Mouse (Mus musculus): ENCODE results near the gene Zbtb6. TPM values are rescaled to one million over a fixed set of nuclear protein-coding genes. Genes with fewer than 3 reads are reported as not detected.

Gene Zbtb6
- 0.14 and 0.28 TPM in 2 replicates for polyA plus RNA-seq (2012; rRNA removed)

GRCm38 (mm10) chr2:37442611-37443591 lies at the start of gene Zbtb6, which contains the start of the genes Zbtb26 and Rabgap1:
TSS of gene Zbtb6 (minus strand) at chr2:37443171.
TSS of gene Zbtb26 (minus strand) at chr2:37443135.
TSS of gene Rabgap1 (plus strand) at chr2:37443279.

GRCm38 (mm10) chr2:37422306-37423304 lies 20.4 kb downstream of the Zbtb6 start, which contains the start of gene Rc3h2:
TSS of gene Rc3h2 (minus strand) at chr2:37422903.

Other genes starting within 250 kb of the Zbtb6 start
- gene Olfr366, start 231.6 kb downstream of the Zbtb6 start, polyA plus RNA-seq (2012; rRNA removed): not detected in 2 replicates
- not detected in 2 replicates for gene Olfr368, start 116.7 kb downstream of the Zbtb6 start, polyA plus RNA-seq (2012; rRNA removed)
- gene Pdcl, start 83.8 kb downstream of the Zbtb6 start, polyA plus RNA-seq (2012; rRNA removed): 0.95 and 1.9 TPM in 2 replicates
- 0.81 and 1.3 TPM in 2 replicates for gene Rc3h2, start 20.3 kb downstream of the Zbtb6 start, polyA plus RNA-seq (2012; rRNA removed)
- 0.11 and 0.15 TPM in 2 replicates for gene Zbtb26, start within 50 bp of the Zbtb6 start, polyA plus RNA-seq (2012; rRNA removed)
- 1.2 and 1.8 TPM in 2 replicates for gene Rabgap1, start 108 bp upstream of the Zbtb6 start, polyA plus RNA-seq (2012; rRNA removed)
- gene Gpr21, start 73.2 kb upstream of the Zbtb6 start, polyA plus RNA-seq (2012; rRNA removed): 0.06 and 0.10 TPM in 2 replicates

Data from stomach, adult 2 months (tissue).